Mouse (Mus musculus): ENCODE data around the gene Cdon. TPM values are rescaled to one million over a fixed set of nuclear protein-coding genes. Genes with fewer than 3 reads are reported as not detected.

Gene Cdon
- polyA plus RNA-seq, 1 experiment = 13.2 TPM

- WGBS = 28% methylated on average over 6 of the region's 6 CpGs
- H3K4me3 ChIP-seq (replicated peaks; ENCODE audit: insufficient read depth, low read depth, low read length) = no peak overlapping the region
Measured at GRCm38 (mm10) chr9:35439062-35439442, 18.1 kb downstream of the Cdon start.

GRCm38 (mm10) chr9:35439754-35440153, 18.8 kb downstream of the Cdon start:
- no peak for TF ChIP-seq POLR2A (IDR thresholded peaks at IDR 0.05; ENCODE audit: borderline replicate concordance, insufficient read depth, low read length)
- TF ChIP-seq CTCF (IDR thresholded peaks at IDR 0.05; ENCODE audit: borderline replicate concordance, insufficient read depth, low read depth, low read length) = no peak
- Histone ChIP-seq H3K4me1 (ENCODE audit: control insufficient read depth, insufficient read depth, low read length) (peaks cover 20% of the 10 kb centered on the region), H3K27ac (ENCODE audit: insufficient read depth, low read length) (no peak overlapping the region), H3K4me3 (replicated peaks; ENCODE audit: insufficient read depth, low read depth, low read length) (no peak overlapping the region), H3K27me3 (ENCODE audit: control insufficient read depth, insufficient read depth, low read length) (no peaks in the 10 kb centered on the region)
- DNase-seq = no peak

More at GRCm38 (mm10) chr9:35439062-35439442, 18.1 kb downstream of the Cdon start:
- peaks cover 13% of the 10 kb centered on the region for H3K4me1 ChIP-seq (ENCODE audit: control insufficient read depth, insufficient read depth, low read length)
- peak; percentile 57 to 79 for DNase-seq
- H3K27me3 ChIP-seq (ENCODE audit: control insufficient read depth, insufficient read depth, low read length) = no peaks in the 10 kb centered on the region
- H3K27ac ChIP-seq (ENCODE audit: insufficient read depth, low read length) = peak overlapping the region; percentile 76; the same call in 1 of the 2 replicates
- TF ChIP-seq CTCF (IDR thresholded peaks at IDR 0.05; ENCODE audit: borderline replicate concordance, insufficient read depth, low read depth, low read length) = no peak
- no peak for TF ChIP-seq POLR2A (IDR thresholded peaks at IDR 0.05; ENCODE audit: borderline replicate concordance, insufficient read depth, low read length)

GRCm38 (mm10) chr9:35442476-35442875, 21.5 kb downstream of the Cdon start:
- TF ChIP-seq POLR2A (IDR thresholded peaks at IDR 0.05; ENCODE audit: borderline replicate concordance, insufficient read depth, low read length) (no peak), CTCF (IDR thresholded peaks at IDR 0.05; ENCODE audit: borderline replicate concordance, insufficient read depth, low read depth, low read length) (no peak)
- peaks cover 23% of the 10 kb centered on the region for H3K4me1 ChIP-seq (ENCODE audit: control insufficient read depth, insufficient read depth, low read length)
- H3K27me3 ChIP-seq (ENCODE audit: control insufficient read depth, insufficient read depth, low read length) = no peaks in the 10 kb centered on the region
- H3K27ac ChIP-seq (ENCODE audit: insufficient read depth, low read length) = no peak overlapping the region
- H3K4me3 ChIP-seq (replicated peaks; ENCODE audit: insufficient read depth, low read depth, low read length) = no peak overlapping the region
- DNase-seq = peak in 1 of 2 experiments; percentile 2
- 70% methylated on average over 5 of the region's 5 CpGs for WGBS

- Histone ChIP-seq H3K4me1 (ENCODE audit: control insufficient read depth, insufficient read depth, low read length) (peaks cover 15% of the 10 kb centered on the region), H3K4me3 (replicated peaks; ENCODE audit: insufficient read depth, low read depth, low read length) (no peak overlapping the region), H3K27ac (ENCODE audit: insufficient read depth, low read length) (no peak overlapping the region), H3K27me3 (ENCODE audit: control insufficient read depth, insufficient read depth, low read length) (no peaks in the 10 kb centered on the region)
- TF ChIP-seq POLR2A (IDR thresholded peaks at IDR 0.05; ENCODE audit: borderline replicate concordance, insufficient read depth, low read length) (no peak), CTCF (IDR thresholded peaks at IDR 0.05; ENCODE audit: borderline replicate concordance, insufficient read depth, low read depth, low read length) (no peak)
- peak; percentile 43 to 63 for DNase-seq
- WGBS = 62% methylated on average over 13 of the region's 13 CpGs
Measured at GRCm38 (mm10) chr9:35443618-35444511, 22.9 kb downstream of the Cdon start.

- Histone ChIP-seq H3K27ac (ENCODE audit: insufficient read depth, low read length) (no peak overlapping the region), H3K4me3 (replicated peaks; ENCODE audit: insufficient read depth, low read depth, low read length) (no peak overlapping the region), H3K27me3 (ENCODE audit: control insufficient read depth, insufficient read depth, low read length) (no peaks in the 10 kb centered on the region), H3K4me1 (ENCODE audit: control insufficient read depth, insufficient read depth, low read length) (peaks cover 15% of the 10 kb centered on the region)
- no peak for DNase-seq
- TF ChIP-seq CTCF (IDR thresholded peaks at IDR 0.05; ENCODE audit: borderline replicate concordance, insufficient read depth, low read depth, low read length) (no peak), POLR2A (IDR thresholded peaks at IDR 0.05; ENCODE audit: borderline replicate concordance, insufficient read depth, low read length) (no peak)
- 72% methylated on average over 8 of the region's 8 CpGs for WGBS
Measured at GRCm38 (mm10) chr9:35444512-35444886, 23.6 kb downstream of the Cdon start.

- Histone ChIP-seq H3K4me1 (ENCODE audit: control insufficient read depth, insufficient read depth, low read length) (peaks cover 17% of the 10 kb centered on the region), H3K27me3 (ENCODE audit: control insufficient read depth, insufficient read depth, low read length) (no peaks in the 10 kb centered on the region; the same call in 1 of the 2 replicates), H3K27ac (ENCODE audit: insufficient read depth, low read length) (no peak overlapping the region), H3K4me3 (replicated peaks; ENCODE audit: insufficient read depth, low read depth, low read length) (no peak overlapping the region)
- no peak for TF ChIP-seq CTCF (IDR thresholded peaks at IDR 0.05; ENCODE audit: borderline replicate concordance, insufficient read depth, low read depth, low read length)
- no peak for TF ChIP-seq POLR2A (IDR thresholded peaks at IDR 0.05; ENCODE audit: borderline replicate concordance, insufficient read depth, low read length)
- DNase-seq = no peak
- WGBS = 75% methylated on average over 4 of the region's 4 CpGs
Measured at GRCm38 (mm10) chr9:35446916-35447315, 26.0 kb downstream of the Cdon start.

- no peak overlapping the region for H3K4me3 ChIP-seq (replicated peaks; ENCODE audit: insufficient read depth, low read depth, low read length)
- TF ChIP-seq CTCF (IDR thresholded peaks at IDR 0.05; ENCODE audit: borderline replicate concordance, insufficient read depth, low read depth, low read length) = no peak
- no peak for TF ChIP-seq POLR2A (IDR thresholded peaks at IDR 0.05; ENCODE audit: borderline replicate concordance, insufficient read depth, low read length)
- WGBS = 59% methylated on average over 6 of the region's 6 CpGs
- DNase-seq = no peak
- H3K27ac ChIP-seq (ENCODE audit: insufficient read depth, low read length) = no peak overlapping the region
- no peaks in the 10 kb centered on the region; the same call in 1 of the 2 replicates for H3K27me3 ChIP-seq (ENCODE audit: control insufficient read depth, insufficient read depth, low read length)
- 0 out of 2 replicates have a peak, but pooled peaks cover 2% of the 10 kb centered on the region for H3K4me1 ChIP-seq (ENCODE audit: control insufficient read depth, insufficient read depth, low read length)
Measured at GRCm38 (mm10) chr9:35453311-35453710, 32.4 kb downstream of the Cdon start.

GRCm38 (mm10) chr9:35459594-35459993, 38.7 kb downstream of the Cdon start:
- Histone ChIP-seq H3K4me1 (ENCODE audit: control insufficient read depth, insufficient read depth, low read length) (no peaks in the 10 kb centered on the region), H3K27me3 (ENCODE audit: control insufficient read depth, insufficient read depth, low read length) (no peaks in the 10 kb centered on the region), H3K4me3 (replicated peaks; ENCODE audit: insufficient read depth, low read depth, low read length) (no peak overlapping the region), H3K27ac (ENCODE audit: insufficient read depth, low read length) (no peak overlapping the region)
- WGBS = 87% methylated on average over 8 of the region's 8 CpGs
- TF ChIP-seq CTCF (IDR thresholded peaks at IDR 0.05; ENCODE audit: borderline replicate concordance, insufficient read depth, low read depth, low read length) = no peak
- TF ChIP-seq POLR2A (IDR thresholded peaks at IDR 0.05; ENCODE audit: borderline replicate concordance, insufficient read depth, low read length) = no peak
- DNase-seq = no peak

Measured in cerebellum, adult 2 months (tissue).